Mouse (Mus musculus): Measurements from ENCODE around the gene Nsun4. TPM values are rescaled to one million over a fixed set of nuclear protein-coding genes. Genes with fewer than 3 reads are reported as not detected.

Nsun4 gene
- polyA plus RNA-seq, 1 experiment from 2014 or later, result 18.7 TPM

DNA sequence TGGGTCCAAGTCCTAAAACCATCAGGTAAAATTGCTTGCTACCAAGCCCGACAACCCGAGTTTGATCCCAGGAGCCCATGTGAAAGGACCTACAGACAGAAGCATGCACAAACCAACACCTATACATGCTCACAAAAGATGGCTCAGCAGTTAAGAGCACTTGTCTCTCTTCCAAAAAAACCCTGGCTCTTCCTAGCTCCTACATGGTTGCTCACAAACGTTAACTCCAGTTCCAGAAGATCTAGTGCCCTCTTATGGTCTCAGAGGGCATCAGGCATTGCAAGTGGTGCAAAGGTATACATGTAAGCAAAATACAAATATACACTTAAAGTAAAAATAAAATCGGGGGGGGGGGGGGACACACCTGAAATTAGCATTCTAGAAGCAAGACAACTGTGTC, 19.5 kb upstream of the Nsun4 start:
- H3K4me3 ChIP-seq, result peak overlapping the region; percentile 100; the same call in 1 of the 2 replicates
- no peaks in the 10 kb centered on the region for H3K9me3 ChIP-seq
- DNase-seq (ENCODE audit: low spot score), result no peak
- peaks cover 33% of the 10 kb centered on the region for H3K4me1 ChIP-seq
- 63% methylated on average over 4 of the region's 4 CpGs for WGBS
- peaks cover 28% of the 10 kb centered on the region for H3K36me3 ChIP-seq (replicated peaks)
- no peaks in the 10 kb centered on the region for H3K27me3 ChIP-seq (replicated peaks; ENCODE audit: low read depth, poor library complexity, severe bottlenecking)
- H3K27ac ChIP-seq (replicated peaks), result no peak overlapping the region

DNA sequence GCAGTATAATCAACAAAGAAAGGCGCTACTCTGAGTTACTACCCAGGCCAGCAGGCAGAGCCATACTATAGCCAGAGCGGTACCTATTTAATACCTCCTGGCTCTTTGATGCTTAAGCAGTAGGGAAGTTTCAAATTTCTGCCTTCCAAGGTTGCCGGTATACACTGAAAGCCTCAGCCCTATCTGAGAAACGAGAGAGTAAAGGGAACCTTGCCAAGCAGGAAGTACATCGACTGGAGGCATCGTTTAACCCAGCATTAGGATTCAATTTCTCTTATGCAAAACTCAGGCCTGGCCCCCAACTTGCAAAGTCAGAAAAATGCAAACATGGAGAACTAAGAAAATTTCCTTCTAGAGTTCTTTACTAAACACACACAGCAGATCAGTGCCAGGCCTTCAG, 16.4 kb upstream of the Nsun4 start:
- Histone ChIP-seq H3K9me3 (no peaks in the 10 kb centered on the region), H3K27me3 (replicated peaks; ENCODE audit: low read depth, poor library complexity, severe bottlenecking) (no peaks in the 10 kb centered on the region), H3K36me3 (replicated peaks) (peaks cover 58% of the 10 kb centered on the region), H3K4me1 (peaks cover 18% of the 10 kb centered on the region), H3K4me3 (no peak overlapping the region), H3K27ac (replicated peaks) (no peak overlapping the region)
- 86% methylated on average over 6 of the region's 6 CpGs for WGBS
- no peak for DNase-seq (ENCODE audit: low spot score)

DNA sequence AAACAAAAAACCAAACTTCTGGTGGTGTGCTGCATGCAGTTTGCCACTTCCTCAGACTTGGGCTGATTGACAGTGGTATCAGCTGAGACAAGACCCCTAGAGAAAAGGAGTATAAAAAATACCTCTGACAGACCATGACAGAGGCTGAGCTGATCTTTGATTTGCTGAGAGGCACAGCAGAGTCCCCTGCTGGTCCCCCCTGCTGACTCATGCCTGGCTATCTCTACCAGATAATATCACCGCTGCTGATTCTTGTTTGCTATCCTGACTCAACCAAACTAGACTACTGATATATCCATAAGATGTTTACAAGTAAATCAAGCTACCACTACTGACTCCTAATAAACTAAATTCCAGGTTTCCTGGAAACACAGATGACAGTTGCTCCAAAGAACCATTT, 10.2 kb upstream of the Nsun4 start:
- 52% methylated on average over 1 of the region's 1 CpGs for WGBS

DNA sequence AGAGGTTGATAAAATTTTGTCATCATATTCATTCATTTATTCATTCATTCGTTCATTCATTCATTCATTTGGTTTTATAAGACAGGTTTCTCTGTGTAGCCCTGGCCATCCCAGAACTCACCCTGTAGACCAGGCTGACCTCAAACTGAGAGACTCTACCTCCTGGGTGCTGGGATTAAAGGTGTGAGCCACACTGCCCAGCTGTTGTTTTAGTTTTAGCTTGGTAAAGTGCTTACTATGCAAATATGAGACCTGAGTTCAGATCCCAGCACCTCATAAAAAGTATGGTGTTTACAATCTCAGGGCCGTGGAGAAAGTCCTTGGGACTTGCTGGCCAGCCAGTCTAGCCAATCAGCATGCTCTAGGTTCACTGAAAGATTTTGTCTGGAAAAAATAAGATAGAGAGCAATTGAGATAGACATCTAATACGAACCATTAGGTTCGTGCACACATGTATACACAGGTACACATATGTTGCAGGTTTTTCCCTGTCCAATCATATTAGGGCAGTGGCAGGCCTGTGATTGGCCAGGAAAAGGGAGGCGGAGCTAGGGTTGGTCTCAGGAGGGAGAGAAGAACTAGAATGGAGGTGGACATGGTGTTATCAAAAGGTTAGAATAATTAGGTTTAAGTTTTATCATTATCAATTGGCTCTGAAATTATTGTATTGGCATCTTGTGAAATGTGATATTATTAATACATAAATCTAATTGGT, 5.5 kb upstream of the Nsun4 start:
- Histone ChIP-seq H3K4me3 (no peak overlapping the region), H3K27ac (replicated peaks) (no peak overlapping the region), H3K27me3 (replicated peaks; ENCODE audit: low read depth, poor library complexity, severe bottlenecking) (no peaks in the 10 kb centered on the region), H3K9me3 (no peaks in the 10 kb centered on the region), H3K36me3 (replicated peaks) (no peaks in the 10 kb centered on the region), H3K4me1 (peaks cover under 1% of the 10 kb centered on the region; the same call in 1 of the 2 replicates)
- no peak for DNase-seq (ENCODE audit: low spot score)
- 78% methylated on average over 5 of the region's 5 CpGs for WGBS

More for the DNA sequence above, 10.2 kb upstream of the Nsun4 start:
- no peak for DNase-seq (ENCODE audit: low spot score)
- no peaks in the 10 kb centered on the region for H3K4me1 ChIP-seq
- H3K27ac ChIP-seq (replicated peaks), result no peak overlapping the region
- H3K4me3 ChIP-seq, result no peak overlapping the region
- no peaks in the 10 kb centered on the region for H3K27me3 ChIP-seq (replicated peaks; ENCODE audit: low read depth, poor library complexity, severe bottlenecking)
- no peaks in the 10 kb centered on the region for H3K9me3 ChIP-seq
- H3K36me3 ChIP-seq (replicated peaks), result peaks cover 40% of the 10 kb centered on the region

DNA sequence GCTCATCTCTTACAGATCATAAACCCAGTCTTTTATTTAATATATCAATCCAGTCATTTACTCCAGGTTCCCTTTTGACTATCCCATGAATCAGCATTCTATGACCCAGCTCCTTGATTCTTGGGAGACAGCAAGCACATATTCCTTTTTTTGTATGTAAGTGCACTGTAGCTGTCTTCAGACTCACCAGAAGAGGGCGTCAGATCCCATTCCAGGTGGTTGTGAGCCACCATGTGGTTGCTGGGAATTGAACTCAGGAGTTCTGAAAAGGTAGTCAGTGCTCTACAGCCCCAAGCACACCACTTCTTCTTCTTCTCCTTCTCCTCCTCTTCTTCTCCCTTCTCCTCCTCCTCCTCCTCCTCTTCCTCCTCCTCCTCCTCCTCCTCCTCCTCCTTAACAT, 3.9 kb upstream of the Nsun4 start:
- no peaks in the 10 kb centered on the region for H3K27me3 ChIP-seq (replicated peaks; ENCODE audit: low read depth, poor library complexity, severe bottlenecking)
- peaks cover 13% of the 10 kb centered on the region for H3K4me1 ChIP-seq
- H3K9me3 ChIP-seq, result no peaks in the 10 kb centered on the region
- H3K36me3 ChIP-seq (replicated peaks), result no peaks in the 10 kb centered on the region
- H3K4me3 ChIP-seq, result no peak overlapping the region
- no peak overlapping the region for H3K27ac ChIP-seq (replicated peaks)
- 7% methylated on average over 1 of the region's 1 CpGs for WGBS
- no peak for DNase-seq (ENCODE audit: low spot score)

DNA sequence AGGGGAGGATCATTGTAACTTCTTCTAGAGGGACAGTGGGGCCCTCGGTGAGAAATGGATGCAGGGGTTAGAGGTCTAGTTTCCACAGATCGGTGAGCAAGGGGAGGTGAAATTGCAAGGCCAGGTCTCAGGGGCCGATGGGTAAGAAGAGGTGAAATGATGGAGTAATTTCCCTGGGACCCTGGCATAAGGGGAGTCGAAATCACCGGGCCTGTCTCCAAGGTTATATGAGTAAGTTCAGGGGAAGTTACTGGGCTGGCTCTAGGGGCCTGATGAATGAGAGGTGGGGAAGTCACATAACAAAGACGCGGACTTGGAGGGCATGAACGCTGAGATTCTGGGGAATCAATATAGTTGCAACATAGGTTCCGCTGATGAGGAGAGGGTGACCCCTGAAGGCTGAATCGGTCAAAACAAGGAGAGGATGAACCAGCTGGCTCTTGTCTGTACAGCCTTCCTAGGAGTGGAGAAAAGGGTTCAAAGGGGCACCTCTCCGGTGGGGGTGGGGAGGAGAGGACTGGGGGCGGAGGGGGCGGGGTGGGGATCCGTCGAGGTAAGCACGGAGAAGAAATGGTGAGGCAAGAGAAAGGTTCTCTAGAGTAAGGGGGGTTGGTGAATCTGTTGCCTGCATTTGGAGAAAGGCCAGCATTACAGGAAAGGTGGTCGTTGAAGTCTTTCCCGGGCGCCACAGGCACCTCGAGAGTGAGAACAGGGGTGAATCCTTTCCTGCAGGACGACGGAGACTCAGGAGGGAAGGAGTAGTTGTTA, 966 bp downstream of the Nsun4 start:
- DNase-seq (ENCODE audit: low spot score), result peak; percentile 53
- H3K9me3 ChIP-seq, result no peaks in the 10 kb centered on the region
- peaks cover 19% of the 10 kb centered on the region for H3K4me1 ChIP-seq
- peaks cover 9% of the 10 kb centered on the region for H3K36me3 ChIP-seq (replicated peaks)
- H3K27ac ChIP-seq (replicated peaks), result peak overlapping the region; percentile 86
- H3K27me3 ChIP-seq (replicated peaks; ENCODE audit: low read depth, poor library complexity, severe bottlenecking), result no peaks in the 10 kb centered on the region
- H3K4me3 ChIP-seq, result peak overlapping the region; percentile 70
- WGBS, result 9% methylated on average over 22 of the region's 22 CpGs

DNA sequence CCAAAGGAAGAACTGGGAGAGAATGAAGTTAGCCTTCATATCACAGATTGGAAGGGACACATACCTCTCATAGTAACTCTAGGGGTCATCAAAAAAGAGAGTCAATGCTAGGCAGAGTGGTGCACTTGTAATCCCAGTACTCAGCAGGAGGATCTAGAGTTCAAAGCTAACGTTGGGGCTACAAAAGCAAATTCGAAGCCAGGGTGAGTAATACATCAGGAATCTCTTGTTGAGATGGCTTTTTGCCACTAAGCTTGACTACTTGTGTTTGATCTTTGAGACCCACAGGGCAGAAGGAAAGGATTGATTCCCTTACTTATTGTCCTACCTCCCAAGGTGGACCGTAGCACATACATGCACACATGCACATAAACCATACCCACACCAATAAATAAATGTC, 4.5 kb downstream of the Nsun4 start:
- Histone ChIP-seq H3K4me1 (peaks cover 19% of the 10 kb centered on the region), H3K9me3 (no peaks in the 10 kb centered on the region), H3K4me3 (no peak overlapping the region), H3K36me3 (replicated peaks) (peaks cover 16% of the 10 kb centered on the region), H3K27me3 (replicated peaks; ENCODE audit: low read depth, poor library complexity, severe bottlenecking) (no peaks in the 10 kb centered on the region), H3K27ac (replicated peaks) (no peak overlapping the region)
- no peak for DNase-seq (ENCODE audit: low spot score)
- WGBS, result 85% methylated on average over 3 of the region's 3 CpGs

DNA sequence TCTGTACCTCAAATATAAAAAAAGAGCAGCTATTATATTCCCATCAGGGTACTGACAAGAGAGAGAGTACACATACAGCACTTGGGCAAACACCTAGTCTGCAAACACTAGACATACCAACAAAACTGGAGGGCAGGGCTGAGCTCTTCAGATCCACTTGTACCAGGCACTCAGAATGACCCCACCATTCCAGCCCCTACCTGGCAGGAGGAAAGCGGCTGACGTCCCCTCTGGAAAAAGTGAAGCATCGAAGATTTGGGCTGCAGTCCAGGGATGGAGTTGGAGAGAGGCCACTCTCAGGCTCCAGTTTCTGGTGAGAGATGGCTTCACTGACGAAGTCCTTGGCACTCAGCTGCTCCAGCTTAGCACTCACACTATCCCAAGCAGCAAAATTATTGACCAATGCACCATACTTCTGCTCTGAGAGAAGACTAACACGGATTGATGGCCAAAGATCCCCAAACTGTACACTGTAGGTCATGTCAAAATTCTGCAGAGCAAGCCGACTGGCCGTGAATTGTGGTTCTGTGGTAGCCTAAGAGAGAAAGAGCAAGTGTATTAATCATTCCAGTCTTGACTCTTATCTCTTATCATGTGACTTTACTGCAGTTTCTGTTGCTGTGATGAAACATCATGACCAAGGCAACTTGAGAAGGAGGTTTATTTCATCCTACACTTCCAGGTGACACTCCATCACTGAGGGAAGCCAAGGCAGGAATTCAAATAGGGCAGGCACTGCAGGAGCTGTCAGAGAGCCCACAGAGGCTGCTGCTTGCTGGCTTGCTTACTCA, 5.4 kb downstream of the Nsun4 start:
- H3K27ac ChIP-seq (replicated peaks), result no peak overlapping the region
- WGBS, result 83% methylated on average over 7 of the region's 7 CpGs
- H3K9me3 ChIP-seq, result no peaks in the 10 kb centered on the region
- H3K27me3 ChIP-seq (replicated peaks; ENCODE audit: low read depth, poor library complexity, severe bottlenecking), result no peaks in the 10 kb centered on the region
- no peak for DNase-seq (ENCODE audit: low spot score)
- peaks cover 22% of the 10 kb centered on the region for H3K36me3 ChIP-seq (replicated peaks)
- H3K4me3 ChIP-seq, result no peak overlapping the region
- peaks cover 13% of the 10 kb centered on the region for H3K4me1 ChIP-seq

DNA sequence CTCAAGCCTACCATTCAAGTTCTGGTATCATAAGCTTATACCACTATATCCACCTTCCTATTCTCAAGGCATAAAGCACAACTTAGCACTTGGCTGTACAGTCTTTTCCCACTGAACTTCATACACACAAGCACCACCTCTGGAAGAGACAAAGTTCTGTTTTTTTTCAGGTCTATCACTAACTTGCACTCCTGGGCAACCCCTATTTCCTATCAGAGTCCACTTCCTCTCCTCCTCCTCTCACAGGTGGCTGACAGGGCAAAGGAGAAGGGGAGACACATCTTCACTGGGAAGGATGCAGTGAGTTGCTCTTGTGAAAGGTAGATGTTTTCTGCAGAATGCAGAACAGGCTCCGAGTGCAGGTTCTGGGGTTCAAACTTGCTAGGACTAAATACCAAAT, 6.0 kb downstream of the Nsun4 start:
- Histone ChIP-seq H3K4me3 (no peak overlapping the region), H3K9me3 (no peaks in the 10 kb centered on the region), H3K4me1 (peaks cover 7% of the 10 kb centered on the region), H3K27ac (replicated peaks) (no peak overlapping the region), H3K27me3 (replicated peaks; ENCODE audit: low read depth, poor library complexity, severe bottlenecking) (no peaks in the 10 kb centered on the region), H3K36me3 (replicated peaks) (peaks cover 29% of the 10 kb centered on the region)
- DNase-seq (ENCODE audit: low spot score), result no peak
- 93% methylated on average over 1 of the region's 1 CpGs for whole genome bisulfite sequencing

DNA sequence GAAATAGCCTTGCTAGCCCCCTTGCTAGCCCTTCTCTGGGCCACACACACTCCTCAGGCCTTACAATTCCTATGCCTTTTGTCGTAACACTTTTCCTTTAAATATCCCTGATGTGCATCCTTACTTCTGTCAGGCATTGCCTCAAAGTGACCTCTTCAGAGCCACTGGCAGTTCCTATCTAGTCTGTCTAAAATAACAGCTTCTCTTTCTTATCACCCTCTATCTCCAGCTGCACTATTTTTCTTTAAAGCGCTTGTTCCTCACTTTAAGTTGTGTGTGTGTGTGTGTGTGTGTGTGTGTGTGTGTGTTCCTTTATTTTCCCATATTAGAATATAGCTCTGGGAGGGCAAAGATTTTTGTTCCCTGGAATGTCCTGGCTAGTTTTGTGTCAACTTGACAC, 7.1 kb downstream of the Nsun4 start:
- Histone ChIP-seq H3K27me3 (replicated peaks; ENCODE audit: low read depth, poor library complexity, severe bottlenecking) (no peaks in the 10 kb centered on the region), H3K4me1 (no peaks in the 10 kb centered on the region), H3K36me3 (replicated peaks) (peaks cover 40% of the 10 kb centered on the region), H3K4me3 (no peak overlapping the region), H3K9me3 (no peaks in the 10 kb centered on the region), H3K27ac (replicated peaks) (no peak overlapping the region)
- DNase-seq (ENCODE audit: low spot score), result no peak
- WGBS, result 89% methylated on average over 2 of the region's 2 CpGs

DNA sequence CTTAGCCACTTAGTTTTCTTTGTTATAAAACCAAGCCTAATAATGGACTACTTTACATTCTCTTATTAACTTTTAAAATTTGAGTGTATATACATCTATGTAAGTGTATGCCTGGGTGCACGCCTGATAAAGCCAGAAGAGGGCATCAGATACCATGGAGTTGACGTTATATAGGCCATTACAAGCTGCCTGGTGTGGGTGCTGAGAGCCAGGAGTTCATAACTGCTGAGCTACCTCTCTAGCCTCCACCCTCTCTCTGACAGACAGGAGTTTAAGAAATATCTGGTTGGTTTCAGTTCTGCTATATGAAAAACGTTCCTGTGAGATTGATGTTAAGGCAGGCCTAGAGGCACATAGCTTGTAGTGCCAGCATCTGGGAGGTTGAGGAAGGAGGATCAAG, 11.5 kb downstream of the Nsun4 start:
- Histone ChIP-seq H3K4me1 (no peaks in the 10 kb centered on the region), H3K27me3 (replicated peaks; ENCODE audit: low read depth, poor library complexity, severe bottlenecking) (no peaks in the 10 kb centered on the region), H3K36me3 (replicated peaks) (peaks cover 44% of the 10 kb centered on the region), H3K9me3 (no peaks in the 10 kb centered on the region), H3K27ac (replicated peaks) (no peak overlapping the region), H3K4me3 (no peak overlapping the region)
- WGBS, result 80% methylated on average over 3 of the region's 3 CpGs
- DNase-seq (ENCODE audit: low spot score), result no peak

DNA sequence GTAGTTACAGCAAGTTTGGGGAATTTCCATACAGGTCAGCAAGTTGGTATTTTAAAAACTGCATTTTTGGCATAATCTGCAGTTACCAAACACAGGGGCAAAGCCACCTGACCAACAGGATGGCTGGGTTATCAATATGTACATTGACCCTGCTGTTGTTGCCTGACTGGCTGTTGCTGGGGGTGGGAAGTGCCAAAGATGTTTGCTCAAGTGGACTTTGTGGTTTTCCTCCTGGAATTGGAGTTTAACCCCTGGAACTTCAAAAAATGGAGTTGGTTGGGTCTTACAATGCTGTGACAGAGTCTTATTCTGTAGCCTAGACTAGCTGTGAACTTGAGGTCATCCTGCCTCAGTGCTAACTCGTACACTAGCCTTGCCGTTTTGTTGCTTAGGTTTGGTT, 13.2 kb downstream of the Nsun4 start:
- Histone ChIP-seq H3K9me3 (no peaks in the 10 kb centered on the region), H3K27me3 (replicated peaks; ENCODE audit: low read depth, poor library complexity, severe bottlenecking) (no peaks in the 10 kb centered on the region), H3K4me3 (no peak overlapping the region), H3K36me3 (replicated peaks) (peaks cover 52% of the 10 kb centered on the region), H3K4me1 (no peaks in the 10 kb centered on the region), H3K27ac (replicated peaks) (no peak overlapping the region)
- WGBS, result 91% methylated on average over 2 of the region's 2 CpGs
- DNase-seq (ENCODE audit: low spot score), result no peak

Measured in embryonic facial prominence, embryonic 10.5 days (tissue).